Mouse (Mus musculus) 3T3-L1 (cell line): ENCODE measurements around the gene Zfp791.
"Not testable (repeated sequence)": the region's sequence is repeated elsewhere in the genome, so short reads cannot be mapped to it uniquely, and the experiment has no call there.

ENCODE experiments used
- DNase-seq: peaks from one replicate; pipeline ENCODE4 v3.0.0-alpha.2; 2015; ENCODE audit warnings: low read depth, low spot score

The Zfp791 gene

DNA sequence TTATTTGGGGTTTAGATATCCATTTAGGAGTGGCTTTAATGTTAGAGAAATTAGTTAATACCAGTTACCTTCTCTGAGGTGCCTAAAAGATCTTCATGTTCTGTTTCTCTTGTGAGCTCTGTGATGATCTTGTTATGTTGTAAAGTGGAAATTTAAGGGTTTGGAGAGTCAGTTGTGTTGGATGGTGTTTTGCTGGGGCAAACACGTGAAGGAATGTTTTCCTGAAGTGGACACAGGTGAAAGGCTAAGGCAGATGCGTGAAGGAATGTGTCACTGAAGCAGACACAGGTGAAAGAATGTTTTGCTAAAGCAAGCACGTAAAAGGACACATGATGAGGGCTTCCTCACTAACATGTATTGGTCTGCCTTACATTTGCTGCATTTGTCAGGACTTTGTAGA, at the start of gene Zfp791:
Gene Zfp791, minus strand, starts transcription at position 101 of the 400 bp plus-strand sequence.
- no peak for DNase-seq

DNA sequence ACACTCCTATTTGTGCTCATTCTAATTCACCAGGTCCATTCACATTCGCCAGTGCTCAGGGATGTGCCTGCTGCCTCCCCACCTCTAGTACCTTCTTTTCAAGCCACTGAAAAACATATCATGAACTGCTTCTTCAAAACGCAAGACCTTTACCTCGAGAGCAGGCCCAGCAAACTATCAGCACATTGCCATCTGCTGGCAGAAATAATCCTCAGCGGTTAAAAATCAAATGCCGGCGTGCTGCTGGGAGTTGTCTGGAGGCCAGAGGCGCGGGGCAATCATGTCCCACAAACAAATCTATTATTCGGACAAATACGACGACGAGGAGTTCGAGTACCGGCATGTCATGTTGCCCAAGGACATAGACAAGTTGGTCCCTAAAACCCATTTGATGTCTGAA, 48.4 kb upstream of the Zfp791 start:
- DNase-seq = peak; percentile 87

DNA sequence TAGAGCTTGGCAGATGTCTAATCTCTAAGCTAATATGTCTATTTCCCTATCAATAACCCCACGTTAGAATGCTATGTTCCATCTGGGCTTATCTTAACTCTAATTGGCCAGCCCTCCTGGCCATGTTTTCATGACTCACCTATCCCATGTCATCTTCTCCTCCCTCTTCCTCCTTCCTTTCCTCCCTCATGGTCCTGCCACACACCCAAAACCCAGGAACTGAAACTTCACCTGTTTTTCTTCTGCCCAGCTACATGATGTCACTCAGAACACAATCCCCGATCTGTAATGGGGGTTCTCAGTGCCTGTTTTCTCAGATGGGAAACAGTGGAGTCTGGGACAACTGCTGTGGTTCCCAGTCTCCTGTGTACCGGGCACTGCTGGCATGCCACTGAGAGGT, 28.7 kb upstream of the Zfp791 start, which contains the start of gene Cks1brt:
Gene Cks1brt, plus strand, starts transcription at position 301 of the 400 bp plus-strand sequence.
- DNase-seq = peak; percentile 1

DNA sequence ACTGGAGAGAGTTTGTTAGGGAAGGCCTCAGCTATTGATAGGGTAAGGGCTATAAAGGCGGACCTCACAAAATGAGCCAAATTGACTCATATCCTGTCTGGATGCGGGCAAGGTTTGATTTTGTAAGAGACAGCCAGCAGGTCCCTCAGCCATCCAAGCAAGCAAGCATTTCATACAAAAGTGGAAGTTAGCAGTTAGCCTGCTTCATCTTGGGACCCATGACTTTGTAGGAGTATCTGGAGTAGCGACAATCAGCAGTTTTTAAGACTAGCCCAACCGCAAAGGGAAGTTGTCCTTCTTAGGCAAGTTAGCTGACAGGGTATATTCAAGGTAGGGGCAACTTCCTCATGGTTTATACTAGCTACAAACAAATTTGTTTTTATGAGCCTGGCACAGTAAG, 19.6 kb upstream of the Zfp791 start:
- DNase-seq = peak; percentile 2

DNA sequence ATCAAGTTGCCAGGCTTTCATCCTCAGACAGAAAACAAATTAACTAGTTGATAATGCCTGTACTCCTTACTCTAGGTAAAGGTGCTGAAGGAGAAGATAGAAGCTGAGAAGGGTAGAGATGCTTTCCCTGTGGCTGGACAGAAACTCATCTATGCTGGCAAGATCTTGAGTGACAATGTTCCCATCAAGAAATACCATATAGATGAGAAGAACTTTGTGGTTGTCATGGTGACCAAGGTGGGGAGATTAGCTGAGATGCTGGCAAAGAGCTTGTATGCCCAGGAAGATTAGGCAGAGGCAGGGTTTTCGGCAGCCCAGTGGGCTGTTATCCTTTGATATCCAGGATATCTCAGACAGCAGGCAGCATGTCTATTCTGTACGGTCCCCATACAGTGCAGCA, 12.8 kb upstream of the Zfp791 start:
- not testable (repeated sequence) for DNase-seq

DNA sequence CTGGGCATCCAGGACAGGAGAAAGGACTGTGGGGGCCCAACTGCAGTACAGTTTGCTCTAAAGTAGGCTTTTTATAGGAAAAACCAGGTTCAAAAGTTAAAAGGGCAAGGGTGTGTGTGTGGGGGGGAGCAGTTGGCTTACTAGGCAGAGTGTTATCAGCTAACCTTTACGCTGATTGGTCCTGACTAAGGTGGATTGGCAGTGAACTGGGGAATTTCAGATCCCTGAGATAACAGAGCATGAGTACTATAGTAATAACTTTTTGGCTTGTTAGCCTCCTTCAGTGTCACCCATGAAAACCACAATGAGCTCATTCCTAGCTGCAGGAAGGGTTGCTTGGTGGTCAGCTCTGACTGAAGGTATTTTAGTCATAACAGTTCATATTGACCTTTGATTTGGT, 9.4 kb upstream of the Zfp791 start:
- DNase-seq = peak; percentile 93

DNA sequence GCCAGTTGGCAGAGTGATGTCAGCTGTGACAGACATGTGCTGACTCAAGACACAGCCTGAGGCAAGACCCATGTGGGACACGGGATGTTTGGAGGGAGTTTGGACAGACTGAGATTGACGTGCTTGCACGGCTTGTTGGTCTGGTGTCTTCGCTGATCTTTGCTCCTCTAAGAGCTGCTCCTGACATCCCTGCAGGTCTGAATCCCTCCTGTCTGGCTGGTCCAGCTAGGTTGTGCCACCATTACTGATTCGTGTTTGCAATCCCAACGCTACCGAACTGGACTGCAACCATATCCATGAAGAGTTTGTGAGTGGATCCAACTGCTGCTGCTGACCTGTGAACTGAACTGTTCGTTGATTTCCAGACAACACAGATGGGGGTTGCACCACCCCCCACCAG, 796 bp upstream of the Zfp791 start:
- DNase-seq = peak; percentile 39

DNA sequence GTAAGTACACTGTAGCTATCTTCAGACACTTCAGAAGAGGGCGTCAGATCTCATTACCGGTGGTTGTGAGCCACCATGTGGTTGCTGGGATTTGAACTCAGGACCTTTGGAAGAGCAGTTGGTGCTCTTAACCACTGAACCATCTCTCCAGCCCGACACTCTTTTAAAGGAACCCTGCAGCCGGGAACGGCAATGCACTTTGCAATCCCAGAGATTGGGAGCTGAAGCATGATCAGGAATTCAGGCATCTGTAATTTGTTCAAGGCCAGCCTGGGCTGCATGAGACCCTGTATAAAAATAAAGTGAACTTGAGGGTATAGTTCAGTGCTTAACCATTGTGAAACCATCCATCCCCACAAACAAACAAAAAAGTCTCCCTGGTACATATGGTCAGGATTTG, 2.6 kb downstream of the Zfp791 start:
- DNase-seq = not testable (repeated sequence)

DNA sequence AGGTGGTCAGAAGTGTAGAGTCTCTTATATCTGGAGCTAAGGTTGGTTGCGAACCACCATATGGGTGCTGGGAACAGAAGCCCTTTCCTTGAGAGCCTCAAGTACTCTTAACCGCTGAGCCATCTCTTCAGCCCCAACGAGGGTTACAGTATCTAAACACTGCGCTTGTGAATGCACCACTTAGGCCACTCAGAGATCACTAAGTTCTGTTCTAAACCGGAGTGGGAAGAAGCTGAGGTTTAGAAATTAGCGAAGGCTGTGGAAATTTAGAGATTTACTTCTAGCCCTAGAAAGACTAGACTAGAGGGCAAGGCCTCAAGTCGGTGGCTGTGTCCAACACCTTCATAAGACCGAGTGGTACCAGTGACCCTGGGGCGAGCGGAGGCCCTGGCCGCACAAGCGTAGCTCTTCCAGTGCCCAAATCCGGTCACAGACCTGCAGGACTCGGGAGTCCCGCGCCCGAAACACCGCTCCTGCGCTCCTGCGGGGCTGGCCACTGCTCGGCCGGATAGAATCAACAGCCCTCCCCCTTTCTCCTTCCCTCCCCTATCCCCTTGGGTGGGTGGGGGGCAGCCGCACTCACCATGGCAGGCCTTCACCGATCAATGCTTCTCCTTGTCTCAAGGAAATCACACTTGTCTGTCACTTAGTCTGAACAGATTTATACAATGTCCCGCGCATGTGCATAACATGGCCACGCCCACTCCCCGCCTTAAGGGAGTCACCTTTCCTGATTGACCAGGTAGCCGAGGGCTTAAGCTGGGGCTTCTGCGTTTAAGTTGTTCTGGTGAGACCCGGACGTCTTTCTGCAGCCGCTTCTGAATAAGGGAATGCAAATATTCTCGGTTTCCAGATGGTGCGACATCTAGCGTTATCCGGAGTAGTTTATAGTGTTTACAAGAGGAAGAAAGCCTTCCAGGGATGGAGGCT, 3.6 kb downstream of the Zfp791 start:
- peak; percentile 91 for DNase-seq

DNA sequence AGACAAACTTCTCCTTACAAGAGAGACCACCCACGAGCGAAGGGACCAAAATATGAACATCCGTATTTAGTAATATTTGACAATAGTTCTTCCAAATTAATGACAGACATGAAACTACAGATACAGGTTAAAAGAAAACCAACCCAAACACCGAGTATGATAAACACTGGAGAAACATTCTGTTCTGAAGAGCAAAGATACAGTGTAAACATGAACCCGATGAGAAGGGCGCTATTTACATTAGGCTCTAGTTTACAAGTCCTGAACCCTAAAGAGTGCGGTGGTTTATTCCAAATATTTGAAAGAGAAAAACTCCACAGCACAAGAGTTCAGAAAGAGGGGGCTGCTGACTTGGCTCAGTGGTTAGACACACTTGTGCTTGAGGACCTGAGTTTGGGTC, 5.9 kb downstream of the Zfp791 start:
- DNase-seq = no peak

DNA sequence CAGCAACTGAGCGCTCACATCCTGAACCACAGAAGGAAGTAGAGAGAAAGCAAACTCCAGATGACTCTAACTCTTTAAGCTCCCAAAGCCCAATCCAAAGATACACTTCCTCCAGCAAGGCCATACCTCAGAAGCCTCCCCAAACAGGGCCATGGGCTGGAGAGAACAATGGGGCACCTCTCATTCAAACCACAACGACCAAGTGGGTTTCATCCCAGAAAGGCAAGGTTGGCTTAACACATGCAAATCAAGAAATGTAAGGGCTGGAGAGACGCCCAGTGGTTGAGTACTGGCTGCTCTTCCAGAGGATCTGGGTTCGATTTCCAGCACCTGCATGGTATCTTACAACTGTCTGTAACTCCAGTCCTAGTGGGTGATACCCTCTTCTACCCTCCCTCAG, 7.4 kb downstream of the Zfp791 start:
- DNase-seq = no peak

DNA sequence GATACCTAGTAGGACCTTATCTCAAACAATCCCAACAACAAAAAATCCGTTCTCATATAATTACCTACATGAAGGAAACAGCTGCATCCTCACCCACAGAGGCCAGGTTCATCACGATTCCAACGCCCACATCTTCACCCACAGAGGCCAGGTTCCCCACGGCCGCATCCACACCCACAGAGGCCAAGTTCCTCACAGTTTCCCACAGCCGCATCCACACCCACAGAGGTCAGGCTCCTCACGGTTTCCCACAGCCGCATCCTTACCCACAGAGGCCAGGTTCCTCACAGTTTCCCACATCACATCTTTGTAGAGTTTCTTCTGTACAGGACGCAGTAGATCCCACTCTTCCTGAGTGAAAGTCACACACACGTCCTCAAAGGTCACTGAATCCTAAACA, 9.7 kb downstream of the Zfp791 start:
- no peak for DNase-seq

DNA sequence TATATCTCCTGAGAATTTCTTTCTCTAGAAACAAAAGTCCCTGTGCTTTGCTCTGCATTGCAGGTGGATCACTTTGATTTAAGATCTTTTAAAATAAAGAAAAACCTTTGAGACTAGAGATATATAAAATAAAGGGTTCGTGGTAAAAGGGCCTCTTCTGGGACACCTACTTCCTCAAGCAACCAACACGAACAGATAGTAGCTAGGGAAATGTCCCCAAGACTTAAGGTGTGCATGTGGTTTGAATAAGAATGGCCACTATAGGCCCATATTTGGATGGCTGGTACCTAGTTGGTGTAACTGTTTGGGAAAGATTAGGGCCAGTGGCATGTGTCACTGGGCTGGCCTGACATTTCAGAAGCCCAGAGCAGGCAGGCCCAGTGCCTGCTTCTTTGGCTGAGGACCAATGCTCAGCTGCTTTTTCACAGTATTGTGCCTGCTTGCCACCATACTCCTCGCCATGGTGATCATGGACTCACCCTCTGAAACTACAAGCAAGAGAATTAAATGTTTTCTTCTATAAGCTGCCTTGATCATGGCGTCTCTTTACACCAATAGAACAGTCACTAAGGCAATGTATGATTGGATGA, 22.7 kb downstream of the Zfp791 start:
- no peak for DNase-seq

DNA sequence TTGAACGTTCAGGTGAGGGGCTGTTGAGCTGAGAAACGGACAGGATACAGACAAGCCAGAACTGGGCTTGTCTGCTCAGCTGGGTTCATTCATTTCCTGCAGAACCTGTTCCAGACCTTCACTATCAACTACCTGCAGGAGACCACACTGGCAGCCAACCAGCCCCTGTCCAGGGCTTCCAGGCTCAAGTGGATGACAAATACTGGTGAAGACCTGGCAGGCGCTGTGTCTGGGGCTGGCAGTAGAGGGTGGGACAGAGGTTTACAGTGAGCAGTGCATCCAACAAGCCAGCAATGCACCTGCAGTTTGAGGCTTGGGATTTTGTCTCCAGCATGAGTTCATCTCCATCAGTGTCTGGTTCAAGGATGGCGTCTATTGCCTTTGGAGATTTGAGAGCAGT, 26.0 kb downstream of the Zfp791 start:
- no peak for DNase-seq

DNA sequence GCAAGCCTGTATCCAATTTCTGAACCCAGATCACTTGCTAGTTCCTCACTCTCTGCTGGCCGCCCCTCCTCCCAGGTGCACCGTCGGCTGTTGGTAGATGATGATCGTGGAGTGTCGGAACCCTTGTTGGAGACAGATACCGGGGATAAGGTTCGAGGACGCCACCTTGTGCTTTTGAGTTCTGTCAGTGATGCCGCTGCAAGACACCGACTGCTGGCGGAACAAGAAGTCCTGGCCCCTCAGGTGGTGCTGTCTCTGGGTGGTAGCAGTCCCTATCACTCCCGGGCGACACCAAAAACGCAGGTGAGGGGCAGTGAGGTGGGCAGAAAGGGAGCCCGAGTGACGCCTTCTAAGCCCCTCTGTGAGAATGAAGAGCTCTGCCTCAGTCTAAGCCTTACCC, 26.7 kb downstream of the Zfp791 start:
- no peak for DNase-seq

DNA sequence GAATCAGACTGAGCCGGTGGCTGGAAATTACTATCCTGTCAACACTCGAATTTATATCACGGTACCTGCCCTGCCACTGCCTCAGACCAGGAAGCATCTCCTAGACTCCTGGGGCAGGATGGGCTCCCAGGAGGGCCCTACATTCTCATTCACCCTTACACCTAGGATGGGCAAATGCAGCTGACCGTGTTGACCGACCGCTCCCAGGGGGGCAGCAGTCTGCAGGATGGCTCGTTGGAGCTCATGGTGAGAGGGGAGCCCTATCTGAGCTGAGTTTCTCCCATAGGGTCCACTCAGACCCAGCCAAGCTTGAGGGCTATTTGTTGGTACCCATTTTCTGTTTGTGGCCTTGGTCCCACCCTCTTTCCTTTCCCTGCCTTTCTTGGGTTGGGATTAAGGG, 27.3 kb downstream of the Zfp791 start:
- DNase-seq = no peak

DNA sequence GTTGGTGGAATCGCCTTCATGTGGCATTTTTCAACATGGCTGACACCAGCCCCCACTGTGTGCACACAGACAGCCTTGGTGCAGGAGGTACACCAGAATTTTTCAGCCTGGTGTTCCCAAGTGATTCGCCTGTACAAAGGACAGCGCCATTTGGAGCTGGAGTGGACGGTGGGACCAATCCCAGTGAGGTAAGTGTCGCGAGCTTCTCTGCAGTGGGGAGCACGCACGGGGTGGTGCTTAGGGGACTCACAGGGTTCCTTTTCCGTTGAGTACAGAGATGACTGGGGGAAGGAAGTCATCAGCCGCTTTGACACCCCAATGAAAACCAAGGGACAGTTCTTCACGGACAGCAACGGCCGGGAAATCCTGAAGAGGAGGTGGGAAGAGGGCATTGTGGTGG, 27.8 kb downstream of the Zfp791 start:
- no peak for DNase-seq

DNA sequence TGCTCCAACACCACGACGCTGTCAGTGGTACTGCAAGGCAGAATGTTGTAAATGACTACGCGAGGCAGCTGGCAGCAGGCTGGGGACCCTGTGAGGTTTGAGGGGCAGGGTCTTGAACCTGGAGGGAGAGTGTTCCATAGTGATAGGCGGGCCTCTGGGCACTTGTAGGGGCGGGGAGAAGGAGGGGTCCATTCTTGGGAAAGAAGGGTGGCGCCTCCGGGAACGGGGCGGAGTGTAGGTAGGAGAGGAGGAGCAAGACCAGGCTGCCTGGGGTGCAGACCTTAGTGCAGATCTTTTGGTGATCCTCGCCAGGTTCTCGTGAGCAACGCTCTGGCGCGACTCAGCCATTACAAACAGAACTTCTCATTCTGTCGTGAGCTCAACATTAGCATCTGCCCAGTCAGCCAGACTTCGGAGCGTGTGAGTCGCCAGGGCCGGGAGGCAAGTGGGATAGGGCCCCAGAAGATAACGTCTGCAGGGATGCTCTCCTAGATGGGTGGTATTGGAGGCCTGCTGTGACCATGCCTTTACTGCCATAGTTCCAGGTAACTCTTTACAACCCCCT, 31.3 kb downstream of the Zfp791 start:
- no peak for DNase-seq

DNA sequence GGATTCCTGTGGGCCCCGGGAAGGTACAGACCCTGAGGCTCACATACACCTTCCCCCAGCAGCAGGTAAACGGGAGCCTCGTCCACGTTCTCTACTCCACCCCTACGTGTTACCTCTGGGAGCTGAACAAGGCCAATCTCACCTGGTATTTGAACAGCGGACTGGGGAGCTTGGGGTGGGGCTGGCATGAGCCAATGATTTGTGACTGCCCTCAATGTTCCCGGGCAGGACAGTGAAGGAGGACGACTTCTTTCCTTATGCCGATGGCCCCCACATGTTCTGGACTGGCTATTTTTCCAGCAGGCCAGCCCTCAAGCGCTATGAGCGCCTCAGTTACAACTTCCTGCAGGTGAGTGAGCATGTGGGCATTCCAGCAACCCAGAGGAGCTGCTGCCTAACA, 32.0 kb downstream of the Zfp791 start:
- DNase-seq = no peak

DNA sequence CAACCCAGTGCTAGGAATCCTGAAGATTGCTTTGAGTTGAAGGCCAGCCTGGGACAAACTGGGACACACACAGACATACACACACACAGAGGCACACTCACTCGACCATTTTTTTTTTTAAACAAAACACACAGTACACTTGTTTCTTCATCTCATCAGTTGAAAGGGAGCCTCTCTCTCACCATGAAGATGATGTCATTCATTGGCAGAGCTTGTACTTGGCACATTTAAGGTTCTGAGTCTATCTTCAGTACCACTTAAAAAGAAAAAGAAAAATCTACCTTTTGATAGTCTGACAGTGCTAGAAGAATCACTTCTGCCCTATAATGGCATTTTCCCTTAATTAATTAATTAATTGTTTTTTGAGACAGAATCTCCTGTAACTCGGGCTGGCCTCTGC, 34.1 kb downstream of the Zfp791 start:
- peak; percentile 62 for DNase-seq

DNA sequence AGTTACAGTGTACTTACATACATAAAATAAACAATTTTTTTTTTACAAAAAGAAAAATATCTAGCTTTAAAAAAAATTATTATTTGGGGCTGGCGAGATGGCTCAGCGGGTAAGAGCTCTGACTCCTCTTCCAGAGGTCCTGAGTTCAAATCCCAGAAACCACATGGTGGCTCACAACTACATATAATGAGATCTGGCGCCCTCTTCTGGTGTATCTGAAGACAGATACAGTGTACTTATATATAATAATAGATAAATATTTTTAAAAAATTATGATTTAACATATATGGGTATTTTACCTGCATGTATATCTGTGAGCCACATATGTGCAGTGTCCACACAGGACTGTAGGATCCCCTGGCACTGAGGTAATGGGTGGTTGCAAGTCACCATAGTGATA, 36.7 kb downstream of the Zfp791 start:
- no peak for DNase-seq

DNA sequence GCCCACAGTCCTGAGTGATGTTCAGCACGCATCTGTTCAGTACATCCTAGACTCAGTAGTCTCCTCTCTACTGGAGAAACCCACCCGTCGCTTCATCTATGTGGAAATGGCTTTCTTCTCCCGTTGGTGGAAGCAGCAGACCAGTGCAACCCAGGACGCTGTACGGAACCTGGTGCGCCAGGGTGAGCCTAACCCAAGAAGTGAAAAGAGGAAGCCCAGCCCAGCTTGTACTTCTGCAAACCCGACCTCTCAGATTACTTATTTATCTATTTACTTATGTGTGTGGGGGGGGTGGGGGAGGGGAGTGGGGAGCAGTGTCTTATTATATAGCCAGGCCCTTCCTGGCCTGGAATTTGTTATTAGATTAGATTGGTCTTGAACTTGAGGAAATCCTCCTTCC, 38.3 kb downstream of the Zfp791 start:
- DNase-seq = no peak
